Mouse (Mus musculus) gastrocnemius, postnatal 10 days (tissue): Measurements from ENCODE around the gene Higd1c. TPM values are rescaled to one million over a fixed set of nuclear protein-coding genes. Genes with fewer than 3 reads are reported as not detected.
A peak's percentile ranks its signal among the peaks of the same experiment; 100 is the strongest.
"Not testable (repeated sequence)": the region's sequence is repeated elsewhere in the genome, so short reads cannot be mapped to it uniquely, and the experiment has no call there.

Experiments used
- DNase-seq: peaks from one replicate; pipeline ENCODE4 v3.0.0; 2021; ENCODE audit warnings: mixed read lengths
- long read RNA-seq, 2 experiments: library from polyadenylated mRNA; stranded (forward); transcript quantifications; one replicate each; pipeline ENCODE4 v2.0.0; 2021
- total RNA-seq, 2 experiments: library from RNA; stranded (reverse); gene quantifications; 2 replicates each; pipeline ENCODE4 v1.2.3; 2021

The Higd1c gene
- not detected for total RNA-seq
- long read RNA-seq, experiment 1, result 0 reads
- long read RNA-seq, experiment 2, result 0 reads

- no peak for DNase-seq
Measured at GRCm38 (mm10) chr15:100364242-100364641, at the start of gene Higd1c. Higd1c (plus strand) TSS chr15:100364542.

GRCm38 (mm10) chr15:100318014-100318671 lies 46.2 kb upstream of the Higd1c start:
- not testable (repeated sequence) for DNase-seq

GRCm38 (mm10) chr15:100319884-100320283 lies 44.5 kb upstream of the Higd1c start:
- no peak for DNase-seq

DNA sequence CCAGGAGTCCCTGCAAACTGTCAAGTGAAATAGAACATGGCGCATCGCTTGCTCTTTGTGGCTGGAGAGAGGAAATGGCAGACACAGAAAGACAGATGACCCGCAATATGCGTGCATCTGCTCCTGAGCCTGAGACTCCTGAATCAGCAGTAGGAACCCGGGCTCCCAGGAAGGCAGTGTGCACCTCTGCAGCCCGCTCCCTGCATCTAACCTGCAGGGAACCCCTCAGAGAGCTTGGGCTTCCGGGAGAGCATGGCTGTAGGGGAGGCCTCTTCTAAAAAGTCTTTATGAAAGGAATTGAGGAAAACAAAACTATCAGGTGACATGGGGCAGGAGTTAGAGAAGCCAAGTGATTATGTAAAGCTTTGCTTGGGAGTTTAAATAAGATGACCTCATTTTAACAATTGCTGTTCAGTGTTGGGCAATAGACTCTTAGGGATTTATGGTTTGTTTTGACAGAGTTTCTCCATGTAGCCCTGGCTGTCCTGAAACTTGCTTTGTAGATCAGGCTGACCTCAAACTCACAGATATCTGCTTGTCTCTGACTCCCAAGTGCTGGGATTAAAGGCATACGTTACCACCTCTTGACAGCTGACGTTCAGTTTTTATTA lies 43.9 kb upstream of the Higd1c start:
- no peak for DNase-seq

DNA sequence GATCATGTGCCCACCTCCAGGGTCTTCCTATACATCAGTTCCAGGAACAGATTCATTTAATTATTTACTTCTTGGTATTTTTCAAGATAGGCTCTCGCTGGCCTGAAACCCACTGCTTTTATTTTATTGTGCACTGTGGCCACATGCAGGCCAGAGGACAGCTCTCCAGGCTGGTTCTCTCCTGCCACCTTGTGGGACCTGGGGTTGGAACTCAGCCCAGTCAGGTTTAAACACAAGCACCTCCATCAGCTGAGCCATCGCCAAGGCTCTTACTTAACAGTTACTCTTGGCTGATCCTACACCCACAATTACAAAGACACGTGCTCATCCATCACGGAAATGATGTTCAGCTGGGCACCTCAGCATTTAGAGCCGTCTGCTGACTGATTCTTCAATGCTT lies 43.2 kb upstream of the Higd1c start:
- no peak for DNase-seq

GRCm38 (mm10) chr15:100324021-100324591 lies 40.2 kb upstream of the Higd1c start:
- no peak for DNase-seq

DNA sequence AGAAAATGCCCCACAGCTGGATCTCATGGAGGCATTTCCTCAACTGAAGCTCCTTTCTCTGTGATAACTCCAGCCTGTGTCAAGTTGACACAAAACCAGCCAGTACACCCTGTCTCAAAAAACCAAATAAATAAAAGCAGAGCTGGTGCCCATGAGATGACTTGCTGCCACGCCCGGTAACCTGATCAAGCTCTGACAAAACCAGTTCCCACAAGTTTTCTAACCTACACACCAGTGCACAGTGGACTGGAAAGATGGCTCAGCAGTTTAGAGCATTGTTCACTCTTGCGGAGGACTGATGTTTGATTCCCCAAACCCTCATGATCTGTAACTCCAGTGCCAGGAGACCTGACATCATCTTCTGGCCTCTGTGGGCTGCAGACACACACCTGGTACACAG lies 39.1 kb upstream of the Higd1c start:
- DNase-seq, result no peak

DNA sequence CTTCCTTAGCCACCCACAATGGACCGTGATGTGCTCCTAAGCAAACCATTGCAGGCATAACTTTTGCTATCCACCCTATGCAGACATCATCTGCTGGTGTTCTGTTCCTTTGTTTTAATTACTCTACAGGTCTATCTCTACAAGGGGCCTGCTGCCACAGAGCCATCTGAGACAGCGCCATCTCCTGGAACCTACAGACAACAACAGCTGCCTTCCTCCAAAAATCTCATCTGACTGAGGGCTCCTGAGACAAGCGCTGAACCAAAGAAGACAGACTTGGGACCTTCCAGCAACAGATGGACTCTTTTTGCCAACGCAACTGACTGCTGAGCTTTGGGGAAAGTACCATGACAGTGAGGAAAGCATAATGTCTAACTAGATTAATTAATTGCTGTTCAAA lies 36.3 kb upstream of the Higd1c start:
- not testable (repeated sequence) for DNase-seq

GRCm38 (mm10) chr15:100329336-100329735 lies 35.0 kb upstream of the Higd1c start:
- DNase-seq, result not testable (repeated sequence)

DNA sequence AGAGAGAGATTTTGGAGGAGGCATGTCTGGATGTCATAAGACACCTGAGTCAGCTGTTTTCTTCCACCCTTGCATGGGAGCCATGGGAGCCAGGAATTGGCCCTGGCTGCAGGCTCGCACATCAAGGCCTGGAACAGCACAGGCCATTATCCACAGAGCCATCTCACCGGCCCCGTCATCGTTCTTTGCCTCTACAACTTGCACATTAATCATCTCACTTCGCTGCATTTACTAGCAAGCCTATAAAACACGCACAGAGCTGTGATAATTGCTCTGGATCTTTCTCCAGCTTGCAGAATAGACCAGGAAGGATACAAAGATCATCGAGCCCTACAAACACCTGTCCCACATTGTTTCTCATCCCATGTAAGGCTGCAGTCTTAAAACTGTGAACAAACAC lies 33.6 kb upstream of the Higd1c start:
- DNase-seq, result no peak

GRCm38 (mm10) chr15:100332077-100332961 lies 32.0 kb upstream of the Higd1c start:
- DNase-seq, result not testable (repeated sequence)

GRCm38 (mm10) chr15:100334629-100335028 lies 29.7 kb upstream of the Higd1c start, which contains the start of gene Mettl7a3:
Mettl7a3 (plus strand) TSS chr15:100334929.
- no peak for DNase-seq

DNA sequence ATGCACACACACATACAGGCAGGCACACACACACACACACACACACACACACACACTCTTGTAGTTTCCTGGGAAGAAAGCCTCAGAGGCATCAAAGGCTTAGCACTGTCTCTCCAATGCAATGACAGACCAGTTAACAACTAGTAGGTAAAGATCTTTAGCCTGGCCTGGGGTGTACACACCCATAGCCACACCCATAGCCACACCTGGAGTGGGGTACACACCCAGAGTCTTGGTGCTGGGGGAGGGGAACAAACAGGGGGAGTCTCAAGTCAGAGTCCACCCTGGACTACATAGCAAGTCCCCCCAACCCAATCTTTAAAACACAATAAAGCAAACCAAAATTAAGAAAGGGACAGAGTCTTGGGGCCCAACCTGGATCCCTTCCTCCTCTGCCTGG lies 27.0 kb upstream of the Higd1c start:
- DNase-seq, result not testable (repeated sequence)

GRCm38 (mm10) chr15:100337847-100338246 lies 26.5 kb upstream of the Higd1c start:
- DNase-seq, result peak; percentile 49

- DNase-seq, result not testable (repeated sequence)
Measured at GRCm38 (mm10) chr15:100341314-100341980, 22.9 kb upstream of the Higd1c start.

DNA sequence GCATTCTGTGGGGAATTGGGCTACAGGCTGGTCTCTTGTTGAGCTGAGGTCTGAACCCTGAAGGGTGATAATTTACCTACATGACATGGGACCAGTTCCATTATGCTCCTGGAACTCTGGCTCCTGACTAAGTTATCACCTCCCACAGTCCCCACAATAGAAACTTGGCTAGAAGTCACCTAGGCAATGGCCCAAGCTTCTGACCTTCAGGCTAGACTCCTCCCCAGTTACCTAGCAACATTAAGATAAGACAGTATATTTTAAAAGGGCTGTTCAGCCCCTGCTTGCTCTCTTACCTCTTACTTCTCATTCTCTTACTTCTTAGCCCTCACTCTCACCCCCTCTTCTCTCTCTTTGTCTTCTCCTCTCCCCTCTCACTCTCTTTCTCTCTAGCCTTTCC lies 18.9 kb upstream of the Higd1c start:
- DNase-seq, result no peak

DNA sequence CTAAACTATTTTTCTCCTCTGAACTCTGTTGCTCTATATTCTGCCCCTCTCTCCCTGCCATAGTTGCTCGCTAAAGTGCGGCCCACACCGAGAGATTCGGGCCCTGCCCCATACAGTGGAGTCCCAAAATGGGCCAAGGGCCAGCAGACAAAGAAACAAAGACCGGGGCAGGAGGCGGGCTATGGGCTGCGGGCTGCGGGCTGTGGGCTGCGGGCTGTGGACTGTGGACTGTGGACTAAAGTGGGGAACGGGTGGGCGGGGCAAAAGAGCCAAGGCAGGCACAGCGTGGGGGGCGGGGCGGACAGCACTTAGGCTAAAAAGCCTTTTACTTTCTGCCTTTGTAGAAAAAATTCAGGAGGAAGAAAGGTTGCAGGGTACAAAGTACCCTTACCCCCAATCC lies 17.6 kb upstream of the Higd1c start:
- DNase-seq, result no peak

DNA sequence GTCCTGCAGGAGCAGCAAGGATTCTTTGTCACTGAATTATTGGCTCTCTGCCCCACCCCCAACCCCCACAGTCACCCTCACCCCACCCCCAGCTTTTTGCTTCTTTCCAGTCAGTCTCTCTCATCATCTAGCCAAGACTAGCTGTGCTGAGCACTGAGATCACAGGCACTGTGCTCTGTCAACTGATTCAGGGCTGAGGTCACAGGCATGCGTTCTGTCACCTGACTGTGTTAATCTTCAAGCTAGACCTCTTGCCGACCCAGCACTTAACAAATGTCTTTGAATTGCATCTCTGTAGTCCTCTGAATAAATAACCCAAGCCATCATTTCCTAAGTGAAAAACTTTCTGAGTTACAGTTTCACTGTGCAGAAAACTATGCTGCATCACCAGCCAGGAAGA lies 14.8 kb upstream of the Higd1c start:
- no peak for DNase-seq

GRCm38 (mm10) chr15:100351501-100352060 lies 12.8 kb upstream of the Higd1c start:
- DNase-seq, result no peak

DNA sequence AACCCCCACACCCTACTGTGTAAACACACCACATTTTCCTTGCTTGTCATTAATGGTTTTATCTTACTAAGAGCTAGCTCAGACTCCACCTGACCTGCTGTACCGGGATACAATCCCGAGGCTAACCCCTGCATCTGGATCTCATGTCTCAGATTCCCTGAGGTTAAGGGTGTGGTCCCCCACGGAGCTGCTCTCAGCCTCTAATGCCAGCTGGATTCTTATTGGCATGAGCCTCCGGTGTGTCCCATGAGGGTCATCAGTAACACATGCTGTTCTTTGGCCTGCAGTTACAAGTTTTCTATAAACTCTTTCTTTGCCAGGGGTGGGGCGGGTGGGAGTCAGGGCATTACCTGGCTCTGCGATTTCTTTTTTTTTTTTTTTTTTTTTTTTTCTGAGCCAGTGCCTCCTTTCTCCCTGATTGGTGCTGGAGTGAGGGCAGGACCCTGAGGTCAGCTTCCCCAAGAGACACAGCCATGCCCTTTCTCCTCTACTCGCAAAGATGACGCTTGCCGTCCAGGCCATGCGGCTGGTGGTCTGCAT lies 11.6 kb upstream of the Higd1c start, which contains the start of the genes Methig1 and Mettl7a2:
Gene Methig1 (plus strand): TSS at position 439 of the 540 bp plus-strand sequence.
Gene Mettl7a2 (plus strand): TSS at position 490 of the 540 bp plus-strand sequence.
- no peak for DNase-seq

DNA sequence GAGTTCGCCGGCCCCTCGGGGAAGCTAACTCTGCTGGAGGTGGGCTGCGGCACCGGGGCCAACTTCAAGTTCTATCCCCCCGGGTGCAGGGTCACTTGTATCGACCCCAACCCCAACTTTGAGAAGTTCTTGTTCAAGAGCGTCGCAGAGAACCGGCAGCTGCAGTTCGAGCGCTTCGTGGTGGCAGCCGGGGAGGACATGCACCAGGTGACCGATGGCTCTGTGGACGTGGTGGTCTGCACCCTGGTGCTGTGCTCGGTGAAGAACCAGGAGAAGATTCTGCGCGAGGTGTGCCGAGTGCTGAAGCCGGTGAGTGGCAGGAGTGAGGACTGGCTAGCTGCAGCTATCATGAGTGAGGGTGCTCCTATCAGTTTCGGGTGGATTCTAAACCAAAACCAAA lies 10.9 kb upstream of the Higd1c start:
- not testable (repeated sequence) for DNase-seq
